Mouse (Mus musculus) testis, adult 2 months (tissue): ENCODE measurements around the gene Rpn1. TPM values are rescaled to one million over a fixed set of nuclear protein-coding genes. Genes with fewer than 3 reads are reported as not detected.

ENCODE experiments used
- H3K27ac ChIP-seq: fragments of 200-500 bp; 2 replicates; pipeline ENCODE4 v1.5.1; 2012; ENCODE audit warnings: low read depth, low read length; ENCODE audit not compliant: control insufficient read depth, insufficient read depth
- H3K27me3 ChIP-seq: fragments of 200-500 bp; 2 replicates; pipeline ENCODE4 v1.6.1; 2012; ENCODE audit warnings: mild to moderate bottlenecking, low read length, moderate library complexity; ENCODE audit not compliant: control insufficient read depth, insufficient read depth
- H3K36me3 ChIP-seq: fragments of 200-500 bp; 2 replicates; pipeline ENCODE4 v1.6.1; 2012; ENCODE audit warnings: mild to moderate bottlenecking, low read length; ENCODE audit not compliant: control insufficient read depth, insufficient read depth
- H3K4me1 ChIP-seq: fragments of 200-500 bp; 2 replicates; pipeline ENCODE4 v1.6.1; 2012; ENCODE audit warnings: low read length; ENCODE audit not compliant: control insufficient read depth, insufficient read depth
- H3K4me3 ChIP-seq: fragments of 200-500 bp; 2 replicates; pipeline ENCODE4 v1.5.1; 2012; ENCODE audit warnings: low read depth, mild to moderate bottlenecking, low read length, moderate library complexity, mixed read lengths; ENCODE audit not compliant: control insufficient read depth
- CTCF ChIP-seq: fragments of 200-500 bp; IDR thresholded peaks from 2 replicates; pipeline ENCODE4 v1.5.1; 2012; ENCODE audit warnings: low read depth, mild to moderate bottlenecking, inconsistent platforms, low read length, moderate library complexity; ENCODE audit not compliant: control insufficient read depth, insufficient read depth, insufficient replicate concordance
- POLR2A ChIP-seq: fragments of 200-500 bp; IDR thresholded peaks from 2 replicates; pipeline ENCODE4 v1.6.1; 2012; ENCODE audit warnings: low read depth, mild to moderate bottlenecking, inconsistent platforms, low read length, moderate library complexity; ENCODE audit not compliant: control insufficient read depth
- polyA plus RNA-seq: library from polyadenylated mRNA; depleted of rRNA; stranded (reverse); fragments of >200 nt; gene quantifications from 2 replicates; pipeline ENCODE4 v1.2.3, GENCODE M21; 2012

The Rpn1 gene
- polyA plus RNA-seq, 1 experiment: 230 TPM

DNA sequence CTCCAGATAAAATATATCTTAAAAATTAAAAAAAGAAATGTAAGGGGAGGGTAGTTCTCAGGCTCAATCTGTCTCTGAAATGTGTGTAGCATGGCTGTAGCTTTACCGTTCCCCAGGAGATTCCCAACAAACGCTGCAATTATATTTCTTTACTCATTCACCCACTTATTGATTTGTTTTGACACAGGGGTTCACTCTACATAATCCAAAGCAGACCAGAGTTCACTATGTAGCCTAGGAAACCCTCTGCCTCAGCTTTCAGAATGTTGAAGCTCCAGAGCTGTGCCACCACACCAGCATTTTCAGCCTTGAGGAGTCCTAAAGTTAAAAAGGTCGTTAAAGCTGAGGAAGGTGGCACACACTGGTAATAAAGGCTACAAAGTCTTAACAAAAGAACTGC is 18.3 kb upstream of the Rpn1 start:
- Histone ChIP-seq H3K36me3 (no peaks in the 10 kb centered on the region), H3K4me3 (no peak overlapping the region), H3K27ac (no peak overlapping the region), H3K27me3 (no peaks in the 10 kb centered on the region), H3K4me1 (no peaks in the 10 kb centered on the region)
- TF ChIP-seq CTCF (no peak), POLR2A (no peak)

DNA sequence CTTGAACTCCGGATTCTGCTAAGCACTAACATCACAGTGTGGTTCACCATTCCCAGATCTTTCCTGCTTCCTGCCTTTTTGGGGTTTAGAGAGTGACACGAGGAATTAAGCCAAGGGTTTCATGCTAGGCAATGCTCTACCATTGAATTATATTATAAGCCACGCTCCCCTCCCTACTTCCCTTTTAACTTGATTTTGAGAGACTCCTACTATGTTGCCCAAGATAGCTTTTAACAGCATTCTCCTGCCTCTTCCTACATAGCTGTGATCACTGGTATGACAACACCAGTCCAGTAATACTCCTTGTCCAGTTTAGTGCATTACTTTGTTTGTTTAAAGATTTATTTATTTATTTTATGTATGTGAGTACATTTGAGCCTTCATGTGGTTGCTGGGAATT is 16.6 kb upstream of the Rpn1 start:
- TF ChIP-seq CTCF: no peak
- no peak for TF ChIP-seq POLR2A
- no peak overlapping the region for H3K27ac ChIP-seq
- no peak overlapping the region for H3K4me3 ChIP-seq

GRCm38 (mm10) chr6:88068739-88069138 is 15.5 kb upstream of the Rpn1 start:
- Histone ChIP-seq H3K4me3 (no peak overlapping the region), H3K36me3 (no peaks in the 10 kb centered on the region), H3K27ac (no peak overlapping the region), H3K27me3 (no peaks in the 10 kb centered on the region), H3K4me1 (no peaks in the 10 kb centered on the region)
- no peak for TF ChIP-seq POLR2A
- no peak for TF ChIP-seq CTCF

More for the DNA sequence above, 16.6 kb upstream of the Rpn1 start:
- H3K4me1 ChIP-seq: no peaks in the 10 kb centered on the region
- no peaks in the 10 kb centered on the region for H3K36me3 ChIP-seq
- H3K27me3 ChIP-seq: no peaks in the 10 kb centered on the region

GRCm38 (mm10) chr6:88070468-88070867 is 13.8 kb upstream of the Rpn1 start:
- H3K27ac ChIP-seq: no peak overlapping the region
- peaks cover 5% of the 10 kb centered on the region; the same call in 1 of the 2 replicates for H3K4me1 ChIP-seq
- no peak overlapping the region for H3K4me3 ChIP-seq
- TF ChIP-seq CTCF (no peak), POLR2A (no peak)
- no peaks in the 10 kb centered on the region for H3K27me3 ChIP-seq
- no peaks in the 10 kb centered on the region for H3K36me3 ChIP-seq

GRCm38 (mm10) chr6:88071216-88071615 is 13.1 kb upstream of the Rpn1 start:
- TF ChIP-seq CTCF (no peak), POLR2A (no peak)

GRCm38 (mm10) chr6:88074752-88075554 is 9.3 kb upstream of the Rpn1 start:
- Histone ChIP-seq H3K36me3 (no peaks in the 10 kb centered on the region), H3K4me3 (peak overlapping the region; percentile 99), H3K27ac (peak overlapping the region; percentile 92), H3K4me1 (peaks cover 5% of the 10 kb centered on the region; the same call in 1 of the 2 replicates), H3K27me3 (no peaks in the 10 kb centered on the region)
- peak; percentile 91 for TF ChIP-seq POLR2A
- TF ChIP-seq CTCF: peak; percentile 65; the same call in 1 of the 2 replicates

More at GRCm38 (mm10) chr6:88071216-88071615, 13.1 kb upstream of the Rpn1 start:
- Histone ChIP-seq H3K27ac (no peak overlapping the region), H3K4me3 (no peak overlapping the region), H3K4me1 (peaks cover 5% of the 10 kb centered on the region; the same call in 1 of the 2 replicates), H3K36me3 (no peaks in the 10 kb centered on the region), H3K27me3 (no peaks in the 10 kb centered on the region)

DNA sequence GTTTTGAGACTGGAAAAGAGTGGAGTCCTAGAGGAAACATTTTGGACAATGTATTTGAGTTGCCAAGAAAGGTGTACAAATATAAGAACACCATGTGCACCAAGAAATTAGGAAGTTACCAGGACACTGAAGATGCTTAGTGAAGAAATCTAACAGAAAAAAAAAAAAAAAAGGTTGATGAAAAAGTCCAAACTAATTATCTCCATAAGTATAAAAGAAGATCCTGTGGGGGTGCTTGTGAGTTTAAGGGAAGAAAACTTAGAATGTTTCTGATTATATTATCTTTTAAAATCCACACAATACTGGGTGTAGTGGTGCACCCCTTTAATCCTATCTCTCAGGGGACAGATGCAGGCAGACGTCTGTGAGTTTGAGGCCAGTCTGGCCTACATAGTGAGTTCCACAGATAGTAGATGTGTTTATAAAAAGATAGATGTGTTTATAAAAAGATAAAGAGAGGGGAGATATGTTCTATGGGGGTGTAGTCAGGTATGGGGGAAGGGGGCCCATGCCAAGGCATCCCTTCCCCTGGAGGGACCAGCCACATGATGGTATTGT is 8.2 kb upstream of the Rpn1 start:
- H3K27me3 ChIP-seq: no peaks in the 10 kb centered on the region
- TF ChIP-seq CTCF (no peak), POLR2A (no peak)
- no peaks in the 10 kb centered on the region for H3K36me3 ChIP-seq
- H3K4me1 ChIP-seq: peaks cover 5% of the 10 kb centered on the region; the same call in 1 of the 2 replicates
- H3K27ac ChIP-seq: no peak overlapping the region
- H3K4me3 ChIP-seq: peak overlapping the region; percentile 37

DNA sequence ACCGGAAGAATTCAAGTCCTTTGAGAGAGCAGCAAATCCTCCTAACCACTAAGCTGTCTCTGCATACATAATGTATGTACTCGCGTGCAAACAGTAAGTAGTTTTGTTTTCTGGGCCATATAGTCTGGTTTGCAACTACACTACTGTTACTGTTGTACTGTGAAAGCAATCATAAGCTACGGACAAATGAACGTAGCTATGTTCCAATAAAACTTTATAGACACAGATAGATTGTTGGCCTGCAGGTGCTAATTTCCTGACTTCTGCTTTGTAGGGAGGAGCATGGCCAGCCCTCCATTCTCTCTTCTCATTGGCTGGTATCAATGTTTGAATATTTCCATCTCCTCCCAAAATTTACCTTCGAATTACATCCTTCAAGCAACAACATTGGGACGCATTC is 1.2 kb upstream of the Rpn1 start:
- no peaks in the 10 kb centered on the region; the same call in 1 of the 2 replicates for H3K4me1 ChIP-seq
- H3K27me3 ChIP-seq: no peaks in the 10 kb centered on the region
- H3K36me3 ChIP-seq: no peaks in the 10 kb centered on the region
- no peak overlapping the region for H3K27ac ChIP-seq
- no peak overlapping the region for H3K4me3 ChIP-seq
- TF ChIP-seq POLR2A (no peak), CTCF (no peak)
